Mouse (Mus musculus) embryonic facial prominence, embryonic 12.5 days (tissue): ENCODE measurements around the gene Dcaf12l2. TPM values are rescaled to one million over a fixed set of nuclear protein-coding genes. Genes with fewer than 3 reads are reported as not detected.

Experiments
- ATAC-seq: fragments of 200-750 bp; cut with Nextera tagmentation; 2 replicates; pipeline ENCODE4 v1.8.0; 2017; ENCODE audit not compliant: insufficient number of reproducible peaks, insufficient read depth, low FRiP score, low TSS enrichment
- H3K27ac ChIP-seq: fragments of 300-500 bp; sonication (generic); 2 replicates; pipeline ENCODE4 v1.5.1; 2016; ENCODE audit warnings: mild to moderate bottlenecking
- H3K27me3 ChIP-seq: fragments of 300-500 bp; sonication (generic); 2 replicates; pipeline ENCODE4 v1.6.1; 2016; ENCODE audit warnings: mild to moderate bottlenecking, moderate library complexity
- H3K36me3 ChIP-seq: fragments of 300-500 bp; sonication (generic); 2 replicates; pipeline ENCODE4 v1.6.1; 2016; ENCODE audit warnings: mild to moderate bottlenecking
- H3K4me1 ChIP-seq: fragments of 300-500 bp; sonication (generic); 2 replicates; pipeline ENCODE4 v1.6.1; 2016
- H3K4me2 ChIP-seq: fragments of 300-500 bp; sonication (generic); replicated peaks from 2 replicates; pipeline ENCODE4 v1.6.1; 2016; ENCODE audit warnings: mild to moderate bottlenecking, moderate library complexity
- H3K4me3 ChIP-seq: fragments of 300-500 bp; sonication (generic); 2 replicates; pipeline ENCODE4 v1.5.1; 2016; ENCODE audit warnings: mild to moderate bottlenecking
- H3K9ac ChIP-seq: fragments of 300-500 bp; sonication (generic); 2 replicates; pipeline ENCODE4 v1.6.1; 2016; ENCODE audit warnings: mild to moderate bottlenecking, moderate library complexity
- H3K9me3 ChIP-seq: fragments of 300-500 bp; sonication (generic); 2 replicates; pipeline ENCODE4 v1.6.1; 2016; ENCODE audit warnings: mild to moderate bottlenecking, moderate library complexity
- WGBS: fragments of 180-500 bp; shearing (Covaris S2); methylation state at CpG from one replicate; pipeline ENCODE4 v1.1.7; 2016; 5-methylcytosine and 5-hydroxymethylcytosine counted together
- polyA plus RNA-seq: library from polyadenylated mRNA; unstranded; fragments of >200 nt; fragmentation: Nextera tagmentation; extraction: Ambion mirVana; gene quantifications from 2 replicates; pipeline ENCODE4 v1.2.1, GENCODE M21; 2016

The Dcaf12l2 gene
- 2.9 and 3.1 TPM in 2 replicates for polyA plus RNA-seq

DNA sequence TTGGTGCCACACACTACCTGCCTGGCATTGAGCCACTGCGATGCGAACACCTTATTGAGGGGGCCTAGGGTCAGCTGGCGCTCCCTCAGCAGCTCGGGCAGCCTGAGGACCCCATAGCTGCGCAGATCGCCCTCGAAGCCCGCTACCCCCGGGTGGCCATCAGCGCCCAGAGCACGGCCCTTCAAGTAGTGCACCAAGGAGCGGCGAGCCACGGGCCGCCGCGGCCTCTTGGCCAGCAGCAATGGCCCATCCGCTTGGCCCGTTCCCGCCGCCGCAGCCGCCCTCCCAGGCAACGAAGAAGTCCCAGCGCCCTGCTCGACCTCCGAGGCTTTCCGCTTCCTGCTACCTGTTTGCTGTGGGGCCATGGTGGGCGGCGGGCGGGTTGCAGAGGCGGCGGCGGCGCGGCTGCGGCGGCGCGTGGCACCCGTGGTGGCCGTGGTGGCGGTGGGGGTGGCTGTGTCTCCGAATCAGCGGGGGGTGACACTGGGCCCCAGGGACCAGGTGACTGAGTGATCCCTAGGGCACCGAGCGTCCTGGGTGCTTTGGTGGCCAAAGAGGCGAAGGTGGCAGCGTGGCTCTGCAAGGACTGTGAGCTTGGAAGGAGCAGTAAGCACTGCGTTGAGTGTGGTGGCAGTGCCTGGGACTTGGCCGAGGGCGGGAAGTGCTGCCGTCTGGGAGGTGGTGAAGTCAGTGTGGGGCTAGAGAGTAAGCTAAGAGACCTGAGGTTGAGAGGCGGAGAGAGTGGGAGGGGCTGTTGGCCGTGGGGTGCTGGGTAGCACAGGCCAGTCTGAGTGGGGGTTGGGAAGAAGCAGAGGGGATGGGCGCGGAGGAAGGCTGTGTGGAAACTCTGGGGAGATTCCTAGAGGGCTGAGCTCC, at the start of gene Dcaf12l2:
Gene Dcaf12l2 (minus strand): TSS at position 697 of the 876 bp plus-strand sequence.
- Histone ChIP-seq H3K4me1 (no peaks in the 10 kb centered on the region), H3K4me3 (peak within 1 kb of the TSS; percentile 48), H3K27ac (no peak within 1 kb of the TSS), H3K36me3 (no peaks in the 10 kb centered on the region), H3K4me2 (peak within 1 kb of the TSS; percentile 58), H3K9me3 (no peaks in the 10 kb centered on the region), H3K27me3 (no peaks in the 10 kb centered on the region), H3K9ac (peak within 1 kb of the TSS; percentile 61)
- peak; percentile 79 for ATAC-seq
- WGBS: 19% methylated on average over 51 of the region's 57 CpGs

DNA sequence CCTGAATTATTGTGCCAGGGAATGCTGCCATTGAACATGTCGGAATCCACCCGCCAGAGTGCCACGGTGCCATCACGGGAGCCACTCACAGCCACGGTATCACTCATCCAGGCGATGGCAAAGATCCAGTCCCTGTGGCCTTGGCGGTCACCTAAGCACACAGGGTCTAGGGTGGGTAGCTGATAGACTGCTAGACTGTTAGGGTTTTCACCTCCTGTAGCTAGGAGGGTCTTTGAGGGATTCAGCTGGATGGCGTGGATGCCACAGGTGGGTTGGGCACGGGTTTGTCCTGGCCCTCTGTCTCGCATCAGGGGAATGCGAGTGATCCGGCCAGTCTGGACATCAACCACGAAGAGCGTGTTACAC, 879 bp downstream of the Dcaf12l2 start:
- H3K27ac ChIP-seq: no peak overlapping the region
- ATAC-seq: no peak
- H3K9me3 ChIP-seq: no peaks in the 10 kb centered on the region

More for the DNA sequence above, 879 bp downstream of the Dcaf12l2 start:
- 69% methylated on average over 14 of the region's 14 CpGs for WGBS
- Histone ChIP-seq H3K9ac (no peak overlapping the region), H3K4me3 (peak overlapping the region; percentile 48), H3K4me1 (no peaks in the 10 kb centered on the region), H3K27me3 (no peaks in the 10 kb centered on the region), H3K36me3 (no peaks in the 10 kb centered on the region), H3K4me2 (peak overlapping the region; percentile 58)
